Mouse (Mus musculus) heart, postnatal 25 days (tissue): Measurements from ENCODE around the gene Anapc16. TPM values are rescaled to one million over a fixed set of nuclear protein-coding genes. Genes with fewer than 3 reads are reported as not detected.
A peak's percentile ranks its signal among the peaks of the same experiment; 100 is the strongest.

Experiments
- DNase-seq: peaks from one replicate; pipeline ENCODE4 v3.0.0; 2022; ENCODE audit warnings: low spot score
- intact Hi-C: fragments of 180-260 bp; cut with DNase I; formaldehyde crosslinking; loops from one replicate; pipeline ENCODE4 v1.15.1; 2025
- total RNA-seq, 2 experiments: library from RNA; stranded (reverse); gene quantifications; 2 replicates each; pipeline ENCODE4 v1.2.3; 2021

Gene Anapc16
- total RNA-seq, 2 experiments from 2014 or later = 62.1 to 67.4 TPM

- peak; percentile 87 for DNase-seq
- intact Hi-C loops = loop anchor here (1.0 kb wide), 1 partner anchor 22 kb away; no protein-coding TSS in a partner anchor
These were observed 28.7 kb downstream of the Anapc16 start for GRCm38 (mm10) chr10:59974191-59974664.

- no peak for DNase-seq
- intact Hi-C loops = no loop called here
These were observed 29.5 kb downstream of the Anapc16 start for GRCm38 (mm10) chr10:59973400-59973799.

GRCm38 (mm10) chr10:59972999-59973398, 29.9 kb downstream of the Anapc16 start:
- DNase-seq = no peak
- intact Hi-C loops = no loop called here

- peak; percentile 77 for DNase-seq
- intact Hi-C loops = no loop called here
These were observed 30.4 kb downstream of the Anapc16 start for GRCm38 (mm10) chr10:59972534-59972933.

GRCm38 (mm10) chr10:59971813-59972212, 31.1 kb downstream of the Anapc16 start:
- intact Hi-C loops = no loop called here
- no peak for DNase-seq

- peak; percentile 57 for DNase-seq
- intact Hi-C loops = loop anchor here (1.0 kb wide), 1 partner anchor 19 kb away; the partner anchor contains the start of gene Ddit4
These were observed 32.4 kb downstream of the Anapc16 start for GRCm38 (mm10) chr10:59970450-59971062.

- peak; percentile 83 for DNase-seq
- intact Hi-C loops = loop anchor here (1.0 kb wide), 1 partner anchor 19 kb away; the partner anchor contains the start of gene Ddit4
These were observed 33.0 kb downstream of the Anapc16 start for GRCm38 (mm10) chr10:59969821-59970449.

- DNase-seq = peak; percentile 55
- intact Hi-C loops = no loop called here
These were observed 35.5 kb downstream of the Anapc16 start for GRCm38 (mm10) chr10:59967309-59967942.

- no peak for DNase-seq
- intact Hi-C loops = no loop called here
These were observed 36.2 kb downstream of the Anapc16 start for GRCm38 (mm10) chr10:59966743-59967142.

GRCm38 (mm10) chr10:59965788-59966187, 37.1 kb downstream of the Anapc16 start:
- intact Hi-C loops = no loop called here
- DNase-seq = no peak

- intact Hi-C loops = no loop called here
- no peak for DNase-seq
These were observed 37.6 kb downstream of the Anapc16 start for GRCm38 (mm10) chr10:59965362-59965695.

GRCm38 (mm10) chr10:59964504-59965361, 38.2 kb downstream of the Anapc16 start:
- DNase-seq = no peak

GRCm38 (mm10) chr10:59963609-59964008, 39.3 kb downstream of the Anapc16 start:
- DNase-seq = no peak
- intact Hi-C loops = no loop called here

More at GRCm38 (mm10) chr10:59964504-59965361, 38.2 kb downstream of the Anapc16 start:
- intact Hi-C loops = no loop called here

GRCm38 (mm10) chr10:59959517-59959916, 43.4 kb downstream of the Anapc16 start:
- DNase-seq = no peak
- intact Hi-C loops = no loop called here

- intact Hi-C loops = no loop called here
- no peak for DNase-seq
These were observed 44.5 kb downstream of the Anapc16 start for GRCm38 (mm10) chr10:59958458-59958857.

- peak; percentile 74 for DNase-seq
- intact Hi-C loops = no loop called here
These were observed 45.5 kb downstream of the Anapc16 start for GRCm38 (mm10) chr10:59957171-59958149.

GRCm38 (mm10) chr10:59956681-59957080, 46.3 kb downstream of the Anapc16 start:
- intact Hi-C loops = no loop called here
- DNase-seq = no peak

- intact Hi-C loops = loop anchor here (5.0 kb wide), 1 partner anchor 34 kb away; no protein-coding TSS in a partner anchor
- DNase-seq = no peak
These were observed 49.3 kb downstream of the Anapc16 start for GRCm38 (mm10) chr10:59953564-59954039.
